Mouse (Mus musculus): ENCODE data around the gene Glrx5. TPM values are rescaled to one million over a fixed set of nuclear protein-coding genes. Genes with fewer than 3 reads are reported as not detected.

Glrx5 gene
- polyA plus RNA-seq, 1 experiment, result 92.2 TPM

- no peak overlapping the region for H3K4me3 ChIP-seq (ENCODE audit: insufficient read depth, poor library complexity, severe bottlenecking)
- H3K27me3 ChIP-seq (ENCODE audit: control insufficient read depth, insufficient read depth, insufficient read length), result peaks cover 25% of the 10 kb centered on the region
- H3K79me3 ChIP-seq (ENCODE audit: low read depth), result no peaks in the 10 kb centered on the region
- H3K36me3 ChIP-seq (ENCODE audit: control insufficient read depth, insufficient read depth), result no peaks in the 10 kb centered on the region
- no peaks in the 10 kb centered on the region for H3K79me2 ChIP-seq (ENCODE audit: control insufficient read depth, insufficient read depth)
- no peak overlapping the region for H3ac ChIP-seq (ENCODE audit: control insufficient read depth, insufficient read length, low read depth)
- TF ChIP-seq MYOD1 (IDR thresholded peaks at IDR 0.05; ENCODE audit: control insufficient read depth, insufficient read length, low read depth) (no peak), MYOG (IDR thresholded peaks at IDR 0.05; ENCODE audit: control insufficient read depth, extremely low read depth, insufficient read length) (no peak), MAX (IDR thresholded peaks at IDR 0.05) (no peak), FOSL1 (IDR thresholded peaks at IDR 0.05; ENCODE audit: insufficient read depth, low read length, poor library complexity, severe bottlenecking) (no peak), USF1 (IDR thresholded peaks at IDR 0.05; ENCODE audit: low read depth) (no peak), CTCF (IDR thresholded peaks at IDR 0.05; ENCODE audit: control insufficient read depth, insufficient read depth, insufficient read length) (no peak)
Observed at GRCm38 (mm10) chr12:105066523-105066922, 34.0 kb downstream of the Glrx5 start.

- no peaks in the 10 kb centered on the region for H3K79me2 ChIP-seq (ENCODE audit: control insufficient read depth, insufficient read depth)
- TF ChIP-seq MYOD1 (IDR thresholded peaks at IDR 0.05; ENCODE audit: control insufficient read depth, insufficient read length, low read depth) (no peak), USF1 (IDR thresholded peaks at IDR 0.05; ENCODE audit: low read depth) (no peak), MAX (IDR thresholded peaks at IDR 0.05) (no peak), CTCF (IDR thresholded peaks at IDR 0.05; ENCODE audit: control insufficient read depth, insufficient read depth, insufficient read length) (no peak), CEBPB (IDR thresholded peaks at IDR 0.05; ENCODE audit: low read depth) (no peak), FOSL1 (IDR thresholded peaks at IDR 0.05; ENCODE audit: insufficient read depth, low read length, poor library complexity, severe bottlenecking) (no peak), MYOG (IDR thresholded peaks at IDR 0.05; ENCODE audit: control insufficient read depth, extremely low read depth, insufficient read length) (no peak)
- peaks cover 19% of the 10 kb centered on the region for H3K27me3 ChIP-seq (ENCODE audit: control insufficient read depth, insufficient read depth, insufficient read length)
- H3K4me3 ChIP-seq (ENCODE audit: insufficient read depth, poor library complexity, severe bottlenecking), result no peak overlapping the region
- H3K36me3 ChIP-seq (ENCODE audit: control insufficient read depth, insufficient read depth), result no peaks in the 10 kb centered on the region
- no peaks in the 10 kb centered on the region for H3K79me3 ChIP-seq (ENCODE audit: low read depth)
- H3ac ChIP-seq (ENCODE audit: control insufficient read depth, insufficient read length, low read depth), result no peak overlapping the region
Observed at GRCm38 (mm10) chr12:105068911-105069310, 36.4 kb downstream of the Glrx5 start.

- no peaks in the 10 kb centered on the region for H3K79me3 ChIP-seq (ENCODE audit: low read depth)
- H3K27me3 ChIP-seq (ENCODE audit: control insufficient read depth, insufficient read depth, insufficient read length), result peaks cover 9% of the 10 kb centered on the region
- H3K4me3 ChIP-seq (ENCODE audit: insufficient read depth, poor library complexity, severe bottlenecking), result no peak overlapping the region
- TF ChIP-seq MAX (IDR thresholded peaks at IDR 0.05) (no peak), USF1 (IDR thresholded peaks at IDR 0.05; ENCODE audit: low read depth) (no peak), CTCF (IDR thresholded peaks at IDR 0.05; ENCODE audit: control insufficient read depth, insufficient read depth, insufficient read length) (no peak), CEBPB (IDR thresholded peaks at IDR 0.05; ENCODE audit: low read depth) (no peak), MYOD1 (IDR thresholded peaks at IDR 0.05; ENCODE audit: control insufficient read depth, insufficient read length, low read depth) (no peak), FOSL1 (IDR thresholded peaks at IDR 0.05; ENCODE audit: insufficient read depth, low read length, poor library complexity, severe bottlenecking) (no peak), MYOG (IDR thresholded peaks at IDR 0.05; ENCODE audit: control insufficient read depth, extremely low read depth, insufficient read length) (no peak)
- H3K36me3 ChIP-seq (ENCODE audit: control insufficient read depth, insufficient read depth), result no peaks in the 10 kb centered on the region
- H3ac ChIP-seq (ENCODE audit: control insufficient read depth, insufficient read length, low read depth), result no peak overlapping the region
- no peaks in the 10 kb centered on the region for H3K79me2 ChIP-seq (ENCODE audit: control insufficient read depth, insufficient read depth)
Observed at GRCm38 (mm10) chr12:105073708-105074107, 41.2 kb downstream of the Glrx5 start.

- H3K79me3 ChIP-seq (ENCODE audit: low read depth), result no peaks in the 10 kb centered on the region
- H3ac ChIP-seq (ENCODE audit: control insufficient read depth, insufficient read length, low read depth), result no peak overlapping the region
- H3K27me3 ChIP-seq (ENCODE audit: control insufficient read depth, insufficient read depth, insufficient read length), result peaks cover 9% of the 10 kb centered on the region
- H3K4me3 ChIP-seq (ENCODE audit: insufficient read depth, poor library complexity, severe bottlenecking), result no peak overlapping the region
- no peak for TF ChIP-seq MYOD1 (IDR thresholded peaks at IDR 0.05; ENCODE audit: control insufficient read depth, insufficient read length, low read depth)
- H3K36me3 ChIP-seq (ENCODE audit: control insufficient read depth, insufficient read depth), result no peaks in the 10 kb centered on the region
- H3K79me2 ChIP-seq (ENCODE audit: control insufficient read depth, insufficient read depth), result no peaks in the 10 kb centered on the region
Observed at GRCm38 (mm10) chr12:105075496-105075895, 43.0 kb downstream of the Glrx5 start.

- H3ac ChIP-seq (ENCODE audit: control insufficient read depth, insufficient read length, low read depth), result no peak overlapping the region
- no peak for TF ChIP-seq MAX (IDR thresholded peaks at IDR 0.05)
- TF ChIP-seq MYOG (IDR thresholded peaks at IDR 0.05; ENCODE audit: control insufficient read depth, extremely low read depth, insufficient read length), result no peak
- TF ChIP-seq FOSL1 (IDR thresholded peaks at IDR 0.05; ENCODE audit: insufficient read depth, low read length, poor library complexity, severe bottlenecking), result no peak
- TF ChIP-seq MYOD1 (IDR thresholded peaks at IDR 0.05; ENCODE audit: control insufficient read depth, insufficient read length, low read depth), result no peak
- TF ChIP-seq USF1 (IDR thresholded peaks at IDR 0.05; ENCODE audit: low read depth), result no peak
- no peak for TF ChIP-seq CEBPB (IDR thresholded peaks at IDR 0.05; ENCODE audit: low read depth)
- TF ChIP-seq CTCF (IDR thresholded peaks at IDR 0.05; ENCODE audit: control insufficient read depth, insufficient read depth, insufficient read length), result no peak
- H3K79me3 ChIP-seq (ENCODE audit: low read depth), result no peaks in the 10 kb centered on the region
- H3K36me3 ChIP-seq (ENCODE audit: control insufficient read depth, insufficient read depth), result no peaks in the 10 kb centered on the region
- no peak overlapping the region for H3K4me3 ChIP-seq (ENCODE audit: insufficient read depth, poor library complexity, severe bottlenecking)
- no peaks in the 10 kb centered on the region for H3K79me2 ChIP-seq (ENCODE audit: control insufficient read depth, insufficient read depth)
- peaks cover 9% of the 10 kb centered on the region for H3K27me3 ChIP-seq (ENCODE audit: control insufficient read depth, insufficient read depth, insufficient read length)
Observed at GRCm38 (mm10) chr12:105076511-105076910, 44.0 kb downstream of the Glrx5 start.

GRCm38 (mm10) chr12:105077232-105077631 is 44.7 kb downstream of the Glrx5 start:
- H3K79me2 ChIP-seq (ENCODE audit: control insufficient read depth, insufficient read depth), result no peaks in the 10 kb centered on the region
- TF ChIP-seq MYOG (IDR thresholded peaks at IDR 0.05; ENCODE audit: control insufficient read depth, extremely low read depth, insufficient read length), result no peak
- TF ChIP-seq CEBPB (IDR thresholded peaks at IDR 0.05; ENCODE audit: low read depth), result no peak
- no peak for TF ChIP-seq USF1 (IDR thresholded peaks at IDR 0.05; ENCODE audit: low read depth)
- no peak for TF ChIP-seq CTCF (IDR thresholded peaks at IDR 0.05; ENCODE audit: control insufficient read depth, insufficient read depth, insufficient read length)
- no peak for TF ChIP-seq MYOD1 (IDR thresholded peaks at IDR 0.05; ENCODE audit: control insufficient read depth, insufficient read length, low read depth)
- TF ChIP-seq FOSL1 (IDR thresholded peaks at IDR 0.05; ENCODE audit: insufficient read depth, low read length, poor library complexity, severe bottlenecking), result no peak
- no peak for TF ChIP-seq MAX (IDR thresholded peaks at IDR 0.05)

More at GRCm38 (mm10) chr12:105077232-105077631, 44.7 kb downstream of the Glrx5 start:
- Histone ChIP-seq H3K4me3 (ENCODE audit: insufficient read depth, poor library complexity, severe bottlenecking) (no peak overlapping the region), H3K27me3 (ENCODE audit: control insufficient read depth, insufficient read depth, insufficient read length) (peaks cover 9% of the 10 kb centered on the region), H3K79me3 (ENCODE audit: low read depth) (no peaks in the 10 kb centered on the region), H3ac (ENCODE audit: control insufficient read depth, insufficient read length, low read depth) (no peak overlapping the region), H3K36me3 (ENCODE audit: control insufficient read depth, insufficient read depth) (no peaks in the 10 kb centered on the region)
